ENCODE assay signal across 25 mouse cellular contexts in the genomic region with DNA sequence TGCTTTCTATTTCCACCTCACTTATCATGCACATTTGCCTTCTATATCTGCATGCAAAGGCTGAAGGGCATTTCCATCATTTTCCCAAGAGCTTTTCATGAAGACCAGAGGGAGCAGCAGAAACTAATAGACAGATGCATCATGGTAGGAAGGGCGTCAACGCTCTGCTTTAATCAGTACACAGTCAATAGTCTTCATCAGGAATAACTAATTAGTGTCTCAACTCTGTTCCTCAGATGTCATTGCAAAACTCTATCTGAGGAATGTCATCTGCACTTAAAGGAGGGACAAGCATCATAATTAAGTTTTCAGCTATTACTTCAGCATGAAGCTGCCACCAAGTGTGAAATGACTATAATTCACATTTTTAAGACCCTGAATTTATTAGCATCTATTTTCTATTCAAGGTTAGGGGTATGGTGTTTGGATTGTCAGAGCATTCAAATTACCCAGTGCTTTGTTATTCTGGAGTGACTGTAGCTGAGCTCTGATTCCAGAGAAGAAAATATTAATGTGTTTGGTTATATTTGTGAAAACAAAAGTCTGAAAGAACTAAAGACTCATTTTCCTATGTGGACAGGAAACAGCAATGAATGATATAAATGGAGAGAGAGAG.
"Had no signal": no experiment of that assay in that cellular context is flagged by ENCODE, and none has a peak within 500 bp of the region (broad histone marks: within the 10 kb centered on the region; RNA-seq: fewer than 3 reads in every experiment).

No protein-coding gene starts in this region.

- H3K9ac ChIP-seq: heart, embryonic 12.5 days; hindbrain, embryonic 13.5 days; hindbrain, embryonic 15.5 days; limb, embryonic 12.5 days; liver, embryonic 14.5 days had no signal

- ATAC-seq: hindbrain, postnatal 0 days; intestine, postnatal 0 days had no signal

- H3K4me2 ChIP-seq: heart, embryonic 12.5 days; hindbrain, embryonic 13.5 days; hindbrain, embryonic 15.5 days; limb, embryonic 12.5 days; liver, embryonic 11.5 days had no signal

- DNase-seq: gastrocnemius, adult 2 months; gastrocnemius, postnatal 10 days; gastrocnemius, postnatal 25 days; heart, adult 18-20 months; heart, postnatal 10 days; heart, postnatal 36 days; kidney, adult 18-20 months; kidney, adult 8-10 months; kidney, postnatal 10 days; kidney, postnatal 25 days; kidney, postnatal 4 days; liver; lung, adult 18-20 months had no signal

- H3K9me3 ChIP-seq: heart, embryonic 10.5 days; heart, embryonic 12.5 days; hindbrain, embryonic 13.5 days; hindbrain, embryonic 15.5 days; limb, embryonic 10.5 days; limb, embryonic 12.5 days had no signal

- H3K27me3 ChIP-seq: heart, embryonic 12.5 days; hindbrain, embryonic 13.5 days; hindbrain, embryonic 15.5 days; limb, embryonic 12.5 days had no signal

- H3K36me3 ChIP-seq: heart, embryonic 10.5 days; heart, embryonic 12.5 days; hindbrain, embryonic 13.5 days; hindbrain, embryonic 15.5 days; limb, embryonic 10.5 days; limb, embryonic 12.5 days had no signal

- H3K27ac ChIP-seq: gastrocnemius, adult 2 months; heart, embryonic 10.5 days; hindbrain, embryonic 13.5 days; hindbrain, embryonic 15.5 days; hindbrain, postnatal 0 days; layer of hippocampus, adult 2 months; left cerebral cortex, adult 2 months; limb, embryonic 10.5 days; limb, embryonic 12.5 days; liver, embryonic 14.5 days had no signal

- H3K4me3 ChIP-seq: gastrocnemius, adult 2 months; heart, embryonic 10.5 days; heart, embryonic 12.5 days; hindbrain, embryonic 13.5 days; hindbrain, embryonic 15.5 days; layer of hippocampus, adult 2 months; left cerebral cortex, adult 2 months; limb, embryonic 10.5 days; limb, embryonic 12.5 days had no signal

- H3K4me1 ChIP-seq: heart, embryonic 10.5 days; heart, embryonic 12.5 days; hindbrain, embryonic 13.5 days; hindbrain, embryonic 15.5 days; limb, embryonic 10.5 days; limb, embryonic 12.5 days had no signal
